Mouse (Mus musculus): ENCODE measurements around the gene Gm5771.
"Not testable (repeated sequence)": the region's sequence is repeated elsewhere in the genome, so short reads cannot be mapped to it uniquely, and the experiment has no call there.

Gm5771 gene

GRCm38 (mm10) chr6:41392056-41392455, at the start of gene Gm5771:
TSS of gene Gm5771 (plus strand) at chr6:41392356.
- not testable (repeated sequence) for DNase-seq

- DNase-seq = no peak
Measured at GRCm38 (mm10) chr6:41353932-41354331, 38.2 kb upstream of the Gm5771 start, which contains the start of gene Try10. TSS of gene Try10 (plus strand) at chr6:41354105.

DNA sequence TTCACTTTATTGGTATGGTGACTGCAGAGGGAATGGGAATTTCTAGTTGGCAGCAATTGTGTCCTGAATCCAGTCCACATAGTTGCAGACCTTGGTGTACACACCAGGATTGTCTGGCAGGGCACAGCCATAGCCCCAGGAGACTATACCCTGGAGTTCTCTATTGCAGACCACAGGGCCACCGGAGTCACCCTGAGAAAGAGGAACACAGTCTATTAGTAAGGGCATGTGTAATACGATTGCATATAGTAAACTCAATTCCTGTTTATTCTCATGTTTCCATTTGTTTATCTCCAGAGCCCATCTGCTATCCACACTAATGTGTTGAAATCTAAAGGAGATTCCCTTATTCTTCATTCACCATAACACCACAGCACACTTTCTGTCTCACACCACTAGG, 18.4 kb upstream of the Gm5771 start:
- not testable (repeated sequence) for DNase-seq

- not testable (repeated sequence) for DNase-seq
Measured at GRCm38 (mm10) chr6:41377578-41377977, 14.6 kb upstream of the Gm5771 start, which contains the start of gene Prss3. TSS of gene Prss3 (minus strand) at chr6:41377678.

GRCm38 (mm10) chr6:41386781-41387180, 5.4 kb upstream of the Gm5771 start:
- DNase-seq = no peak

- DNase-seq = not testable (repeated sequence)
Measured at GRCm38 (mm10) chr6:41391640-41392039, 516 bp upstream of the Gm5771 start.

GRCm38 (mm10) chr6:41442261-41442660, 50.1 kb downstream of the Gm5771 start:
- not testable (repeated sequence) for DNase-seq

GRCm38 (mm10) chr6:41446045-41446444, 53.9 kb downstream of the Gm5771 start, which contains the start of gene Gm10334:
TSS of gene Gm10334 (minus strand) at chr6:41446145.
- DNase-seq = not testable (repeated sequence)
